Mouse (Mus musculus) forebrain, embryonic 15.5 days (tissue): ENCODE data around the gene Tcp11. TPM values are rescaled to one million over a fixed set of nuclear protein-coding genes. Genes with fewer than 3 reads are reported as not detected.

Experiments used
- ATAC-seq: fragments of 200-750 bp; cut with Nextera tagmentation; replicated peaks from 2 replicates; pipeline ENCODE4 v1.8.0; 2017; ENCODE audit warnings: mild to moderate bottlenecking, moderate TSS enrichment, moderate library complexity
- H3K27ac ChIP-seq: fragments of 300-500 bp; sonication (generic); replicated peaks from 2 replicates; pipeline ENCODE4 v1.5.1; 2015; ENCODE audit warnings: mild to moderate bottlenecking, inconsistent platforms
- H3K27me3 ChIP-seq: fragments of 300-500 bp; sonication (generic); 2 replicates; pipeline ENCODE4 v1.6.1; 2015; ENCODE audit warnings: inconsistent platforms
- H3K36me3 ChIP-seq: fragments of 300-500 bp; sonication (generic); 2 replicates; pipeline ENCODE4 v1.6.1; 2015; ENCODE audit warnings: mild to moderate bottlenecking, inconsistent platforms
- H3K4me1 ChIP-seq: fragments of 300-500 bp; sonication (generic); 2 replicates; pipeline ENCODE4 v1.6.1; 2015; ENCODE audit warnings: inconsistent platforms
- H3K4me2 ChIP-seq: fragments of 300-500 bp; sonication (generic); replicated peaks from 2 replicates; pipeline ENCODE4 v1.6.1; 2015; ENCODE audit warnings: mild to moderate bottlenecking, inconsistent platforms
- H3K4me3 ChIP-seq: fragments of 300-500 bp; sonication (generic); 2 replicates; pipeline ENCODE4 v1.5.1; 2015; ENCODE audit warnings: mild to moderate bottlenecking, inconsistent platforms
- H3K9ac ChIP-seq: fragments of 300-500 bp; sonication (generic); replicated peaks from 2 replicates; pipeline ENCODE4 v1.6.1; 2015; ENCODE audit warnings: mild to moderate bottlenecking, inconsistent platforms
- H3K9me3 ChIP-seq: fragments of 300-500 bp; sonication (generic); 2 replicates; pipeline ENCODE4 v1.6.1; 2016; ENCODE audit warnings: inconsistent platforms
- WGBS: fragments of 180-500 bp; shearing (Covaris S2); methylation state at CpG from one replicate; pipeline ENCODE4 v1.1.7; 2015; ENCODE audit warnings: mixed read lengths; 5-methylcytosine and 5-hydroxymethylcytosine counted together
- polyA plus RNA-seq: library from polyadenylated mRNA; unstranded; fragments of >200 nt; fragmentation: Nextera tagmentation; extraction: Ambion mirVana; gene quantifications from 2 replicates; pipeline ENCODE4 v1.2.1, GENCODE M21; 2015

Gene Tcp11
- 1.7 and 1.8 TPM in 2 replicates for polyA plus RNA-seq

DNA sequence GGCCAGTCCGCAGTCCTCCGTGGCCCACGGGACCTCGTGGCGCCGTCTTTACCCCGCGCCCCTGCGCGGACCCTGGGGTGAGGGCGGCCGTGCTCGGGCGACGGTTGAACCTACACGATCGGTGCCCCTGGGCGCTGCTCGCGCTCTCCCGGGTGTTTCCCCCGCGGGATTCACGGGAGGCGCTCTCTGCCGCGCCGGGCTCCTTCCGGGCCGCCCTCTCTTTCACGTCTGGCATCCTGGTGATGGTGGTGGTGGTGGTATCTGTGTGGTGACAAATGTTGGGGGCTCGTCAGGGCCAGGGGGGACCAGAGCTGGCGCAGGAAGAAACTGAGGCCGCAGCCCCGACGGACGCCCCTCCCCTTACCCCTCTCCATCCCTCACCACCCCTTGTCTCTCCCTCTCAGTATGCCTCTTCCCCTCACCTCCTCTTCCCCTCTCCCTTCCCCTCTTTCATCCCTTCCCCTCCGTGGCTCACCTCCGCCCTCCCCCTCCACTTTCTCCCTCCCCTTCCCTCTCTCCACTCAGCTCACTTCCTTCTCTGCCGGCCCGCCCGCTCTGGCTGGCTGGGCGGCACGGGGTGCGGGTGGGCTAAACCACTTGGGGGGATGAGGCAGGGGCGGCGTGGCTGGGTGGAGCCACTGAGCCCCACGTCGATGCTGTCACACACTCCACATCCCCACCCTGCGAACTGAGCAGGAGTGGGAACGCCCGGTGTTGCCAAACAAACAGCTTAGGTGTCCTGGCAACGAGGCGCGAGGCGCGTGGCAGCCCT, at the start of gene Tcp11:
Tcp11 (minus strand) TSS at position 595 of the 772 bp plus-strand sequence.
- Histone ChIP-seq H3K4me2 (peak within 1 kb of the TSS; percentile 99), H3K27me3 (no peaks in the 10 kb centered on the region), H3K4me3 (peak within 1 kb of the TSS; percentile 56), H3K9me3 (no peaks in the 10 kb centered on the region), H3K36me3 (no peaks in the 10 kb centered on the region), H3K4me1 (peaks cover 18% of the 10 kb centered on the region), H3K9ac (peak within 1 kb of the TSS; percentile 58), H3K27ac (no peak within 1 kb of the TSS)
- ATAC-seq: peak; percentile 94
- under 1% methylated on average over 56 of the region's 57 CpGs for WGBS

- H3K9me3 ChIP-seq: no peaks in the 10 kb centered on the region
- peaks cover 4% of the 10 kb centered on the region; the same call in 1 of the 2 replicates for H3K4me1 ChIP-seq
- H3K27me3 ChIP-seq: no peaks in the 10 kb centered on the region
- 88% methylated on average over 5 of the region's 5 CpGs for whole genome bisulfite sequencing
- H3K36me3 ChIP-seq: no peaks in the 10 kb centered on the region
- no peak overlapping the region for H3K9ac ChIP-seq
- no peak for ATAC-seq
- H3K4me3 ChIP-seq: no peak overlapping the region
- H3K27ac ChIP-seq: no peak overlapping the region
- no peak overlapping the region for H3K4me2 ChIP-seq
Measured at GRCm38 (mm10) chr17:28129796-28130195, 49.4 kb upstream of the Tcp11 start.

- Histone ChIP-seq H3K4me1 (0 out of 2 replicates have a peak, but pooled peaks cover 6% of the 10 kb centered on the region), H3K4me3 (no peak overlapping the region), H3K36me3 (no peaks in the 10 kb centered on the region), H3K4me2 (no peak overlapping the region), H3K9ac (no peak overlapping the region), H3K27me3 (no peaks in the 10 kb centered on the region), H3K9me3 (no peaks in the 10 kb centered on the region), H3K27ac (no peak overlapping the region)
- no peak for ATAC-seq
- WGBS: 72% methylated on average over 8 of the region's 8 CpGs
Measured at GRCm38 (mm10) chr17:28124368-28124767, 43.9 kb upstream of the Tcp11 start.

- H3K9me3 ChIP-seq: no peaks in the 10 kb centered on the region
- 0 out of 2 replicates have a peak, but pooled peaks cover 6% of the 10 kb centered on the region for H3K4me1 ChIP-seq
- 12% methylated on average over 7 of the region's 7 CpGs for WGBS
- H3K4me3 ChIP-seq: no peak overlapping the region
- no peak overlapping the region for H3K27ac ChIP-seq
- no peak for ATAC-seq
- no peaks in the 10 kb centered on the region for H3K27me3 ChIP-seq
- H3K9ac ChIP-seq: no peak overlapping the region
- no peak overlapping the region for H3K4me2 ChIP-seq
- no peaks in the 10 kb centered on the region for H3K36me3 ChIP-seq
Measured at GRCm38 (mm10) chr17:28123627-28124026, 43.2 kb upstream of the Tcp11 start.

DNA sequence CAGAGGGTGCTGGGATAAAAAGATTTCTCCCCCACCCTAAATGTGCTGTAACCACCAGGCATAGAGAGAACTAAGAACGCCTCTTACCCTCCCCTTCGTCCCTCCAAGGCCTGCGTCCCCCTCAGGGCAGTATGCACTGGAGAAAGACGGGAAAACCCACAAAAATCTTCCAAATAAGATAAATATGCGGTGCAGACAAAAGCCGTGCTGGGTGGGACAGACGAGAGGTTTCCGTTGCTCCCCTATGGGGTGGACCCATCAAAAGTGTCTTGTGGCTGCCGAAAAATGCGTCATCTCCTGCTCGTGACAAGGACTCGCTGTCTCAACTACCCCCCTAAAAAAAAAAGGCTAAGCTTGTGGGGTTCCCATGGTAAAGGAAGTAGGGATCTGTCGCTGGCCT, 42.5 kb upstream of the Tcp11 start:
- Histone ChIP-seq H3K4me2 (no peak overlapping the region), H3K9ac (no peak overlapping the region), H3K9me3 (no peaks in the 10 kb centered on the region), H3K27me3 (no peaks in the 10 kb centered on the region), H3K4me1 (0 out of 2 replicates have a peak, but pooled peaks cover 6% of the 10 kb centered on the region), H3K36me3 (no peaks in the 10 kb centered on the region), H3K4me3 (no peak overlapping the region), H3K27ac (no peak overlapping the region)
- WGBS: 63% methylated on average over 13 of the region's 13 CpGs
- ATAC-seq: no peak

DNA sequence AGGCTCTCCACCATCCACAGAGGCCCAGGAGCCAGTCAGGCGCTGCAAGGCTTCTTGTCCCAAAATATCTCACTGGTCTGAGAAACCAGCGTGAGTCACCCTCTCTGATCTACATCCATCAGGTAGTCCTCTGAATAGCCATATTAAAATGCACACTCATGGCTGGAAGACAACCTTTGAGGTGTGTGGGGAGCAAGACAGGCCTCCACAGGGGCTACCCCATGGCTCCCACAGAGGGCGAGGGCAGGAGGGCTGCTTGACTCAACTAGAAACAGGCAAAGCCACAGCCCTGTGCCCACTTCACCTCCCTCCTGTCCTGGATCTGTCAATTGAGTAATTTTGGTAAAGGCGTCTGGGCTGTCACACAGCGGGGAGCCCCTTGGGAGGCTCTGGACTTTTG, 40.0 kb upstream of the Tcp11 start:
- WGBS: 73% methylated on average over 5 of the region's 5 CpGs
- ATAC-seq: no peak
- Histone ChIP-seq H3K36me3 (no peaks in the 10 kb centered on the region), H3K4me3 (no peak overlapping the region), H3K9me3 (no peaks in the 10 kb centered on the region), H3K4me2 (no peak overlapping the region), H3K9ac (no peak overlapping the region), H3K27ac (no peak overlapping the region), H3K27me3 (no peaks in the 10 kb centered on the region), H3K4me1 (peaks cover 10% of the 10 kb centered on the region; the same call in 1 of the 2 replicates)

- WGBS: 65% methylated on average over 19 of the region's 19 CpGs
- H3K9me3 ChIP-seq: no peaks in the 10 kb centered on the region
Measured at GRCm38 (mm10) chr17:28117451-28118209, 37.2 kb upstream of the Tcp11 start.

DNA sequence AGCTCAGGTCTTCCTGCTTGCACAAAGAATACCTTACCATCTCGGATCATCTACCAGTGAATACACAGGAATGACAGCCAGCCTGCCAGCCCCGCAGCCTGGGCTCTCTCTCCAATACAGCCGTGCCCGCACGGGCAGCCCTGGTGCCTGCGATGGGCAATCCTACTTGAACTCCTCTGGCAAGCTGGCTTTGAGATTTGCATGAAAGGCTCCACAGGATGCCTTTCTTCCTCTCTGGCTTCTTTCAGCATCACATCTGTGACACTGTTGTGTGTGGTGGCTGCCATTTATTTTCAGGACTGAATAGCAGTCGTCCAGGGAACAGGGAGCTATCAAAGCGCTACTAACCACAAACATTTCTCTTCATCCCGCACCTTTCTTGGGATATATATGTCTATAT, 35.9 kb upstream of the Tcp11 start:
- H3K9me3 ChIP-seq: no peaks in the 10 kb centered on the region
- H3K4me2 ChIP-seq: no peak overlapping the region
- no peak overlapping the region for H3K9ac ChIP-seq
- no peak overlapping the region for H3K27ac ChIP-seq
- no peak for ATAC-seq
- 18% methylated on average over 9 of the region's 9 CpGs for WGBS
- no peaks in the 10 kb centered on the region for H3K36me3 ChIP-seq
- no peaks in the 10 kb centered on the region for H3K27me3 ChIP-seq
- peaks cover 4% of the 10 kb centered on the region; the same call in 1 of the 2 replicates for H3K4me1 ChIP-seq
- H3K4me3 ChIP-seq: no peak overlapping the region

More at GRCm38 (mm10) chr17:28117451-28118209, 37.2 kb upstream of the Tcp11 start:
- Histone ChIP-seq H3K36me3 (no peaks in the 10 kb centered on the region), H3K4me3 (no peak overlapping the region), H3K4me2 (no peak overlapping the region), H3K9ac (no peak overlapping the region), H3K27me3 (no peaks in the 10 kb centered on the region), H3K4me1 (peaks cover 4% of the 10 kb centered on the region; the same call in 1 of the 2 replicates), H3K27ac (no peak overlapping the region)
- ATAC-seq: no peak

DNA sequence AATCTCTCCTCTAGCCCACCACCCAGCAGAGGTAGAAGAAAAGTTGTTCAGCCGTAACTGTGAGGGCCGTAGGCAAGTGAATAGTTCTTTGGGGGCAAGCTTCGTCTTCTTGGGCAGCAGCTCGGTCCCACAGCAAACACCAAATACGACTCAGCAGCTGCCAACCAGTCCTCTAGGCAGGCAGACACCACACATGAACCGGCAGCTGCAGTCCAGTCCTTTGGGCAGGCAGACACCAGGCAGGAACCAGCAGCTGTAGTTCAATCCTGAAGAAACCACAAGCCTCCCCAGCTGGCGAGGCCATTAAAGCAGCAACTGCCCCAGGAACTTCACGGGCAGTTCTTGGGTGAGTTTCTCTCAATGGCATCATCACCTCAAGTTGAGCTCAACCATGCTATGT, 31.8 kb upstream of the Tcp11 start:
- H3K27me3 ChIP-seq: no peaks in the 10 kb centered on the region
- H3K4me2 ChIP-seq: no peak overlapping the region
- no peaks in the 10 kb centered on the region for H3K36me3 ChIP-seq
- H3K4me1 ChIP-seq: peaks cover 5% of the 10 kb centered on the region
- H3K9me3 ChIP-seq: no peaks in the 10 kb centered on the region
- WGBS: 89% methylated on average over 8 of the region's 8 CpGs
- no peak overlapping the region for H3K4me3 ChIP-seq
- H3K27ac ChIP-seq: no peak overlapping the region
- no peak overlapping the region for H3K9ac ChIP-seq
- ATAC-seq: no peak

DNA sequence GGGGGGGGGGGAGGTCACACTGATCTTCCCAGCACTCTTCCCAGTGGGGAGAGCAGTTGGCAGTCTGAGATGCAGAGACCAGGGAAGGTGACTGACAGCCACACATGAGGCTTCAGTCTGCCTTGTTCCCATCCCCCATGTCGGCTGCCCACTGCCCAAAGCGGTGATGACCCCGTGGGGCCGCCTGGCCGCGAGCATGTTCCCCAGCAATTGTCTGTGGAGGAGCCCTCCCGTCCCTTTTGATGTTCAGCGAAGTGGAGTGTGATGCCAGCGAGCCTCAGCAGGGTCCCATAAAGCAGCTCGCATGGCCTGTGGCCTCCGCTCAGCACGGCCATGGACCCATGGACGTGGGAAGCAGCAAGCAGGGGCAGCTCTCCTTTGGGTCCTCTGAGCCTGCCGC, 26.8 kb upstream of the Tcp11 start:
- no peak overlapping the region for H3K9ac ChIP-seq
- no peak overlapping the region for H3K4me3 ChIP-seq
- ATAC-seq: no peak
- H3K4me1 ChIP-seq: peaks cover 5% of the 10 kb centered on the region
- no peak overlapping the region for H3K4me2 ChIP-seq
- H3K36me3 ChIP-seq: no peaks in the 10 kb centered on the region
- H3K27me3 ChIP-seq: no peaks in the 10 kb centered on the region
- no peaks in the 10 kb centered on the region for H3K9me3 ChIP-seq
- 7% methylated on average over 14 of the region's 14 CpGs for WGBS
- no peak overlapping the region for H3K27ac ChIP-seq

GRCm38 (mm10) chr17:28106352-28106751, 25.9 kb upstream of the Tcp11 start:
- ATAC-seq: no peak
- Histone ChIP-seq H3K4me1 (peaks cover 5% of the 10 kb centered on the region), H3K4me2 (no peak overlapping the region), H3K4me3 (no peak overlapping the region), H3K9ac (no peak overlapping the region), H3K36me3 (no peaks in the 10 kb centered on the region), H3K27ac (no peak overlapping the region), H3K27me3 (no peaks in the 10 kb centered on the region), H3K9me3 (no peaks in the 10 kb centered on the region)
- 80% methylated on average over 6 of the region's 6 CpGs for WGBS

GRCm38 (mm10) chr17:28104416-28104815, 24.0 kb upstream of the Tcp11 start:
- Histone ChIP-seq H3K4me1 (peaks cover 5% of the 10 kb centered on the region), H3K27ac (no peak overlapping the region), H3K9ac (no peak overlapping the region), H3K36me3 (no peaks in the 10 kb centered on the region), H3K27me3 (no peaks in the 10 kb centered on the region), H3K4me3 (no peak overlapping the region), H3K4me2 (no peak overlapping the region), H3K9me3 (no peaks in the 10 kb centered on the region)
- ATAC-seq: no peak
- 85% methylated on average over 6 of the region's 6 CpGs for WGBS
